Mouse (Mus musculus) hindbrain, embryonic 10.5 days (tissue): ENCODE results near the gene Ptprn2. TPM values are rescaled to one million over a fixed set of nuclear protein-coding genes. Genes with fewer than 3 reads are reported as not detected.

Experiments
- DNase-seq: peaks from one replicate; pipeline ENCODE4 v3.0.0-alpha.2; 2017; ENCODE audit warnings: low spot score
- H3K27ac ChIP-seq: fragments of 300-500 bp; sonication (generic); 2 replicates; pipeline ENCODE4 v1.5.1; 2016; ENCODE audit warnings: mild to moderate bottlenecking, moderate library complexity
- H3K27me3 ChIP-seq: fragments of 300-500 bp; sonication (generic); 2 replicates; pipeline ENCODE4 v1.6.1; 2016; ENCODE audit warnings: mild to moderate bottlenecking; ENCODE audit not compliant: poor library complexity, insufficient read depth, severe bottlenecking
- H3K36me3 ChIP-seq: fragments of 300-500 bp; sonication (generic); 2 replicates; pipeline ENCODE4 v1.6.1; 2016; ENCODE audit warnings: mild to moderate bottlenecking, moderate library complexity
- H3K4me1 ChIP-seq: fragments of 300-500 bp; sonication (generic); replicated peaks from 2 replicates; pipeline ENCODE4 v1.6.1; 2016; ENCODE audit warnings: mild to moderate bottlenecking
- H3K4me3 ChIP-seq: fragments of 300-500 bp; sonication (generic); 2 replicates; pipeline ENCODE4 v1.5.1; 2016; ENCODE audit warnings: mild to moderate bottlenecking, moderate library complexity
- H3K9me3 ChIP-seq: fragments of 300-500 bp; sonication (generic); 2 replicates; pipeline ENCODE4 v1.6.1; 2016; ENCODE audit warnings: mild to moderate bottlenecking, moderate library complexity
- WGBS: fragments of 180-500 bp; shearing (Covaris S2); methylation state at CpG from one replicate; pipeline ENCODE4 v1.1.7; 2016; 5-methylcytosine and 5-hydroxymethylcytosine counted together
- polyA plus RNA-seq: library from polyadenylated mRNA; unstranded; fragments of >200 nt; fragmentation: Nextera tagmentation; extraction: Ambion mirVana; gene quantifications from 2 replicates; pipeline ENCODE4 v1.2.1, GENCODE M21; 2016

The Ptprn2 gene
- polyA plus RNA-seq, 1 experiment from 2014 or later: 6.4 TPM

GRCm38 (mm10) chr12:117152366-117153165 lies 667.0 kb downstream of the Ptprn2 start:
- Histone ChIP-seq H3K9me3 (no peaks in the 10 kb centered on the region), H3K27me3 (peaks cover 75% of the 10 kb centered on the region), H3K36me3 (no peaks in the 10 kb centered on the region), H3K4me1 (peaks cover 82% of the 10 kb centered on the region), H3K27ac (peak overlapping the region; percentile 97), H3K4me3 (peak overlapping the region; percentile 95)
- WGBS: 2% methylated on average over 28 of the region's 28 CpGs
- DNase-seq: peak; percentile 67

GRCm38 (mm10) chr12:117153166-117153480 lies 667.6 kb downstream of the Ptprn2 start:
- H3K9me3 ChIP-seq: no peaks in the 10 kb centered on the region
- DNase-seq: peak; percentile 47
- peak overlapping the region; percentile 97 for H3K27ac ChIP-seq
- peaks cover 80% of the 10 kb centered on the region for H3K27me3 ChIP-seq
- H3K36me3 ChIP-seq: no peaks in the 10 kb centered on the region
- H3K4me1 ChIP-seq: peaks cover 83% of the 10 kb centered on the region
- peak overlapping the region; percentile 95 for H3K4me3 ChIP-seq
- WGBS: 2% methylated on average over 8 of the region's 8 CpGs

- peaks cover 83% of the 10 kb centered on the region for H3K27me3 ChIP-seq
- WGBS: under 1% methylated on average over 73 of the region's 73 CpGs
- no peaks in the 10 kb centered on the region for H3K9me3 ChIP-seq
- DNase-seq: peak; percentile 88
- H3K4me1 ChIP-seq: peaks cover 83% of the 10 kb centered on the region
- peak overlapping the region; percentile 97 for H3K27ac ChIP-seq
- no peaks in the 10 kb centered on the region for H3K36me3 ChIP-seq
- peak overlapping the region; percentile 95 for H3K4me3 ChIP-seq
These were observed 668.3 kb downstream of the Ptprn2 start for GRCm38 (mm10) chr12:117153671-117154355.

GRCm38 (mm10) chr12:117154356-117155243 lies 669.1 kb downstream of the Ptprn2 start:
- DNase-seq: peak; percentile 39
- peak overlapping the region; percentile 95 for H3K4me3 ChIP-seq
- H3K9me3 ChIP-seq: no peaks in the 10 kb centered on the region
- peak overlapping the region; percentile 97 for H3K27ac ChIP-seq
- peaks cover 83% of the 10 kb centered on the region for H3K4me1 ChIP-seq
- peaks cover 5% of the 10 kb centered on the region for H3K36me3 ChIP-seq
- 1% methylated on average over 27 of the region's 27 CpGs for WGBS
- peaks cover 87% of the 10 kb centered on the region for H3K27me3 ChIP-seq

GRCm38 (mm10) chr12:117155307-117156220 lies 670.0 kb downstream of the Ptprn2 start:
- WGBS: under 1% methylated on average over 33 of the region's 33 CpGs
- Histone ChIP-seq H3K36me3 (peaks cover 15% of the 10 kb centered on the region), H3K9me3 (no peaks in the 10 kb centered on the region), H3K4me1 (peaks cover 86% of the 10 kb centered on the region), H3K27me3 (peaks cover 91% of the 10 kb centered on the region), H3K27ac (peak overlapping the region; percentile 97), H3K4me3 (peak overlapping the region; percentile 95)
- DNase-seq: peak; percentile 85

GRCm38 (mm10) chr12:117156256-117156655 lies 670.7 kb downstream of the Ptprn2 start:
- no peak for DNase-seq
- H3K4me1 ChIP-seq: peaks cover 86% of the 10 kb centered on the region
- H3K27me3 ChIP-seq: peaks cover 89% of the 10 kb centered on the region
- WGBS: 10% methylated on average over 5 of the region's 5 CpGs
- H3K4me3 ChIP-seq: peak overlapping the region; percentile 95
- peaks cover 22% of the 10 kb centered on the region for H3K36me3 ChIP-seq
- H3K27ac ChIP-seq: peak overlapping the region; percentile 97
- H3K9me3 ChIP-seq: no peaks in the 10 kb centered on the region

GRCm38 (mm10) chr12:117156786-117157185 lies 671.3 kb downstream of the Ptprn2 start:
- Histone ChIP-seq H3K36me3 (peaks cover 27% of the 10 kb centered on the region), H3K27ac (peak overlapping the region; percentile 97), H3K4me1 (peaks cover 86% of the 10 kb centered on the region), H3K27me3 (peaks cover 89% of the 10 kb centered on the region), H3K9me3 (no peaks in the 10 kb centered on the region), H3K4me3 (peak overlapping the region; percentile 95)
- 28% methylated on average over 3 of the region's 3 CpGs for WGBS
- DNase-seq: no peak

GRCm38 (mm10) chr12:117157249-117157648 lies 671.7 kb downstream of the Ptprn2 start:
- Histone ChIP-seq H3K27ac (peak overlapping the region; percentile 97), H3K9me3 (no peaks in the 10 kb centered on the region), H3K4me1 (peaks cover 86% of the 10 kb centered on the region), H3K4me3 (peak overlapping the region; percentile 95), H3K36me3 (peaks cover 31% of the 10 kb centered on the region), H3K27me3 (peaks cover 85% of the 10 kb centered on the region)
- WGBS: 27% methylated on average over 2 of the region's 2 CpGs
- DNase-seq: no peak

GRCm38 (mm10) chr12:117157660-117158386 lies 672.3 kb downstream of the Ptprn2 start:
- H3K27me3 ChIP-seq: peaks cover 79% of the 10 kb centered on the region
- DNase-seq: no peak
- WGBS: 16% methylated on average over 9 of the region's 9 CpGs
- no peaks in the 10 kb centered on the region for H3K9me3 ChIP-seq
- H3K4me1 ChIP-seq: peaks cover 84% of the 10 kb centered on the region
- peak overlapping the region; percentile 97 for H3K27ac ChIP-seq
- peak overlapping the region; percentile 95 for H3K4me3 ChIP-seq
- H3K36me3 ChIP-seq: peaks cover 37% of the 10 kb centered on the region

GRCm38 (mm10) chr12:117158950-117159668 lies 673.6 kb downstream of the Ptprn2 start:
- Histone ChIP-seq H3K27me3 (peaks cover 66% of the 10 kb centered on the region), H3K36me3 (peaks cover 50% of the 10 kb centered on the region)

More at GRCm38 (mm10) chr12:117158950-117159668, 673.6 kb downstream of the Ptprn2 start:
- Histone ChIP-seq H3K4me1 (peaks cover 83% of the 10 kb centered on the region), H3K4me3 (peak overlapping the region; percentile 95), H3K9me3 (no peaks in the 10 kb centered on the region), H3K27ac (peak overlapping the region; percentile 97)
- peak; percentile 23 for DNase-seq
- 14% methylated on average over 17 of the region's 17 CpGs for WGBS
